Mouse (Mus musculus): ENCODE measurements around the gene Ube2q2.
"Not testable (repeated sequence)": the region's sequence is repeated elsewhere in the genome, so short reads cannot be mapped to it uniquely, and the experiment has no call there.

The Ube2q2 gene

DNA sequence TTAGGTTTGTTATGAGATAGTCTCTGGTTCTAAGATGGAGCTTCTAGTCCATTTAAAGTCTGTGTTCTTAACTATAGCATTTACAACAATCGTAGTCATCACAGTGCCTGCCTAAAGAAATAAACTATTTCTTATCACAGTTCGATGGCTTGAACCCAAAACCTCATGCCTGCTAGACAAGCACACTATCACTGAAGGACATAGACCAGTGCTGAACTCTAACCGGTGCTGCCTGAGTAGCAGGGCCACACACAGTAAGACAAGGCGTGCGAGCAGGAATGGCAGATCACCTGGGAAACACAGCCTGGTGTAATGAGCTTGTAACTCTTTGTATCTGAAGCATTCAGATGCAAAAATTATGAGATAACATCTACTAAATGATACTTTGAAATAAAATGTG, 92.2 kb downstream of the Ube2q2 start:
- DNase-seq (ENCODE audit: low spot score in 2 of 2), result no peak

DNA sequence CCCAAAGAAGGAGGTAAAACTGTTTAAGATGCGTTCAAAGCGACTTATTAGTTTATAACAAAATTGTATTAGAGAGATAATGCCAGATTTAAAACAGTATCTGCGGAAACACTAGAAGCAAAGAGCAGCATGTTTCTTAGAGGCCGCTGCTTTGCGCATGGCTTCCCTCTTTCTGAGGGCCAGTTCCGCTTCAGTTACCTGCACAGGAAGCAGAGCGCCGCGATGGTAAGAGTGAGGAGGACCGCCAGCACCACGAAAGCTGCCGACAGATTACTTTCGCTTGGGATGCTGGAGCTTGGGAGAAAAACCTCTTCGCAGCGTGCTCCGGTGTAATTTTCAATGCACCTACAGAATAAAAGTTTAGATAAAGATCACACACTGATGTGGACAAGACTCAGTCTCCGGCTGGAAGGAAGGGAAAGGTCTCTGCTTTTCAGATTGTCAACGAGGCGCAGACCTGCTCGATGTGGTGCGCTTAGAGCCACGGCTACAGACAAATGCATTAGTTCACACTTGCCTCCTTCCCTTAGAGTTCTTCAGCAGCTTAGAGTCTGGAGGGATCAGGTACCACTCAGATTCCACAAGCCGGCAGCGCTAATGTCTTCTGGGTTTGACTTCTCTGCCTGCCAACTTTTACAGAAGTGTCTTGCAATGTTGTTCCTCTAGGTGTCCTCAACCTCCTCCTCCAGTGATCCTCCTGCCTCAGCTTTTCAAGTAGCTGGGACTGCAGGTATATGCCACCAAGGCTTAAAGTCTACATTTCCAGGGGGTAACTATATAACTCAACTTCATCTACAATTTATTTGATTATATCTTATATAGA, 93.4 kb downstream of the Ube2q2 start:
- no peak for DNase-seq (ENCODE audit: low spot score in 2 of 2)

DNA sequence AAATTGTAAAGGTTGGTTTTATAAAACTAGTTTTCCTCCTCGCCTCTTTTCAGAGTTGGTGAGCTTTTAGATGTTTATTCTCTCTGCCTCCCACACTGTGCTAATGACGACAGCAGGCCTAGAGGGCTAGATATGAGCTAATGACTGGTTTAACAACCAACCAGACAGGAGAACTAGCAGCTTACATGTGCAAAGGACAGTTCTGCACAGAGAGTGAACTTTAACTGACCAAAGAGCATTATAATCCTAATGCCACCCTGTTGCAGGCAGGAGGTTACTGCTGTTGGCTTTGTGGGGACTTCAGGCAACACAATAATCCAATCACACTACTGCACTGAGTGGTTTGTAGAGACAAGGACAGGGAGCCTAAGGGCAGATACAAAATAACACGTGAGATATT, 94.6 kb downstream of the Ube2q2 start:
- DNase-seq (ENCODE audit: low spot score in 2 of 2), result no peak

DNA sequence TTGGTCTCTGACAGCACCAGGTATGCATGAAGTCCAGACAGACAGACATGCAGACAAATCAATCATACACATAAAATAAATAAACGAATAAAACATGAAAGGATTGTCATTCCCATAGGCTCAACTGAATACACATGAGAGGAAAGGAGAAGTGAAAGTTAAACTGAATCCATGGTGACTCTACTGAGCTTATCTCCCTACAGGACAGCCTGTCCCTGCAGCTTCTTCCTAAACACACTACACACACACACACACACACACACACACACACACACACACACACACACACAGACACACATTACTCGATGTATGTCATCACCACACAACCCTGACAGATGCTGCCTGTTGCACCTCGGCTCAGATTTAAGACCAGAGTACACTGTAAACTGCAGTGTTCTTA, 95.4 kb downstream of the Ube2q2 start:
- no peak for DNase-seq (ENCODE audit: low spot score in 2 of 2)

DNA sequence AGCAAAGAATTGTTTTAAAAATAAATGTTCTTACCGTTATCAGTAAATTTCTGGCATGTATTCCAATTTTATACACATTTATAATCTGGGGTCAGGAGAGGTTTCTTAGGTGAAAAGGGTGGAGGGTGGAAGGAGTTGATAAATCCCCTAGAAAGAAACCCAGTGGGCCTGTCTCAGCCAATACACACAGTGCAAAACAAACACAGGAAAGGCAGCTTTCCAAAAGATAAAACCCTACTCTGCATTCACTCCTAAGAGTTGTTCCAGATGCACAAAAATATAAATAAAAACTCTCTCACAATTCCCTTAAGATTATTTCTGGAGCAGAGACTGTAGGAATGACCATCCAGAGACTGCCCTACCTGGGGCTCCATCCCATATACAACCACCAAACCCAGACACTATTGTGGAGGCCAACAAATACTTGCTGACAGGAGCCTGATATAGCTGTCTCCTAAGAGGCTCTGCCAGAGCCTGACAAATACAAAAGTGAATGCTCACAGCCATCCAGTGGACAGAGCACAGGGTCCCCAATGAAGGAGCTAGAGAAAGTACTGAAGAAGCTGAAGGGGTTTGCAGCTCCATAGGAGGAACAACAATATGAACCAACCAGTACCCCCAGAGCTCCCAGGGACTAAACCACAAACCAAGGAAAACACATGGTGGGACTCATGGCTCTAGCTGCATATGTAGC, 96.5 kb downstream of the Ube2q2 start:
- not testable (repeated sequence) for DNase-seq (ENCODE audit: low spot score in 2 of 2)

DNA sequence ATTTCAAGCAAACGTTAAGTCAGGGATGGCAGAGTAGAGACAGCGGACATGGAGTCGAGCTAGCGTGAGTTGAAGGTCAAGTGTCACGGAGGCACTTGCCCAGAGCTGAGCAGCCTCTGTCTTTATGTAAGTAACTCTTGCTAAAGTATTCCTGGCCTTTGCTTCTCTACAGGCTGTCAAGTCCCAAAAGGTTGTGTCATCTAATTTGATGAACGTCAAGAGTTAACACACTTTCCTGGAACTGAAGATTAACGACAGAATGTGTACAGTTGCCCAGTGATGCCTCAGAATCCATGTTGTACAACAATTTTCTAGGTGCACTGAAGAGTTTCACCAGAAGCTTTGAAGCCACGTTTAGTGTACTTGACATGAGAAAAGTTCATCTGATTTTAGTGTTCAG, 97.8 kb downstream of the Ube2q2 start:
- DNase-seq (ENCODE audit: low spot score in 2 of 2), result no peak

DNA sequence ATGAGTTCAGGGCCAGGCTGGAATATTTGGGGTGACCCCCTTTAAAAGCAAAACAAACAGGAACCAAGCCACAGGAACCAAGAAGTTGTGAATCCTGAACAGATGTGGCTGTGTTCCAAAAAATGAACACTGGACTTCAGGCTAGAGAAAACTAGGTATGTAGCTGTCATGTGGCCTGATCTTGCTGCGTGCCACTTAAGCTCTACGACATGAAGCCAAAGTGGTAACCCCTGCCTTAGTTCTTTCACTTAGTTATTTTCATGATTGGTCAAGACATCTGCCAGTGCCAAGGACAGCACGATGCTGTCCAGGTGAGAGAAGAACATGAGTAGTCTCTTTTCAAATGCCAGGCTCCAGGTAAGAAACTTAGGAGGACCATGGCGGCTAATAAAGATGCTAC, 98.3 kb downstream of the Ube2q2 start:
- DNase-seq (ENCODE audit: low spot score in 2 of 2), result no peak

DNA sequence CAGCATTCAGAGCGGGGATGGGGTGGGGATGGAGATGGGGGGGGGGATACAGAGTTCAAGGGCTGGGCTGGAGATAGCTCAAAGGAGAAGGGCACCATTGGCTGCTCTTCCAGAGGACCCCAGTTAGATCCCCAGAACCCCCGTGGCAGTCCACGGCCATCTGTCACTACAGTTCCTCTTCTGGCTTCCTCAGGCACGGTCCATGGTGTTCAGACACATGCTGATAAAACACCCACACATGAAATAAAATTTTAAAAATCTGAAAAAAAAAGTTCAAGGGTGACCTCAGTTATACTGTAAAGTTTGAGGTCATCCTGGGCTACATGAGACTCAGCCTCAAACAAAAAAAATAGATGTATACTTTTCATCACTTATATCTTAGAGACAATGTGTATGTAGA, 99.8 kb downstream of the Ube2q2 start:
- DNase-seq (ENCODE audit: low spot score in 2 of 2), result no peak

DNA sequence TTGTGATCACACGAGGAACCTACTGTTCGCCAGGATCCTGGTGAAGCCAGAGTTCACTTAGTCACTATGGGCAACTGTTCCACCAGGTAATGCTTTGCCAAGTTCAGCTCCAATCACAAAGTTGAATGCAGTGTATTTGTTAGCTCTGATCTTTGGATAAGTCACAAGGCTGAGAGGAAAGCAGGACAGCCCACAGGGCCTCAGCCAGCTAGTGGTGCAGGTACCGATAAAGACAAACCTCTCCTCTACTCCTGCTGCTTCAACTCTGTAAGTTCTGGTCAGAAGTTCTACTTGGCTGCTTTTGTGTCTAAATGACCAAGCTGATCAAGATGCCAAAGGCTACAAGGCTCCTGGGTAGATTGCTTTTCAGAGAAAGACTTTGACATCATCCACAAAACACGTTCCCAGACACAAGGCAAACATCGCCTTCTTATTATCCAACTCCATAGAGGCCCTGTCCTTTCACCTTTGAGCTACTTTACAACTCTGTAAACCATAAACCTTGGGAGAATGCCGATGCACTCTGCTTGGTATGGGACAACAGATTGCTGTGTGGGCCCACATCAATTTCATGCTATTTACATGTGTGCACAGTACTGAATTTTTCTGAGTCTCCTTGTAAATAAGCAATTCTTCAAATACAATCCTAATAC, 102.1 kb downstream of the Ube2q2 start:
- DNase-seq (ENCODE audit: low spot score in 2 of 2), result no peak

DNA sequence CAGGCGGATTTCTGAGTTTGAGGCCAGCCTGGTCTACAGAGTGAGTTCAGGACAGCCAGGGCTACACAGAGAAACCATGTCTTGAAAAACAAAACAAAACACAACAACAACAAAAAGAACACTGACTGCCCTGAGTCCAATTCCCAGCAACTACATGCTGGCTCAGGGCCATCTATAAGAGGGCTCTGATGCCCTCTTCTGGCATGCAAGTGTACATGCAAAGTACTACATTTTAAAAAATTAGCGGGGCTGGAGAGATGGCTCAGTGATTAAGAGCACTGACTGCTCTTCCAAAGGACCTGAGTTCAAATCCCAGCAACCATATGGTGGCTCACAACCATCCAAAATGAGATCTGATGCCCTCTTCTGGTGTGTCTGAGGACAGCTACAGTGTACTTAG, 103.4 kb downstream of the Ube2q2 start:
- not testable (repeated sequence) for DNase-seq (ENCODE audit: low spot score in 2 of 2)

DNA sequence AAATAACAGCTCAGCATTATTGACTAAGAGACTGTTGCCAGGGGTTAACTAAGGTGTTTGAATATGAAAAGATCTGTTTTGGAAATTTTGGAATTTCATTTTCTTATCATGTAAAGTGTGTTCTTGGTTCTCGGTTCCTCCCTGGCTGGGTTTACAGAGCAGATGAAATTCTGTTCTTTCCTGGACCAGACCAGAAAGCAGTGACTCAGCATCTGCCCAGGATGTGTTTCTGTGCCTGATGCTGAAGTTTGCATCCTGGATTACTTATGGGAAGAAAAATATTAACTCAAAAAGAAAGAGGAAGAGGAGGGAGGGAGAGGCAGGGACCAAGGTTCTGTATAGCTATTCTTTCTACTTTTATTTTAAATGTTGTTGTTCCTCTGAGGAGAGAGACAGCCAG, 105.2 kb downstream of the Ube2q2 start:
- DNase-seq (ENCODE audit: low spot score in 2 of 2), result no peak

DNA sequence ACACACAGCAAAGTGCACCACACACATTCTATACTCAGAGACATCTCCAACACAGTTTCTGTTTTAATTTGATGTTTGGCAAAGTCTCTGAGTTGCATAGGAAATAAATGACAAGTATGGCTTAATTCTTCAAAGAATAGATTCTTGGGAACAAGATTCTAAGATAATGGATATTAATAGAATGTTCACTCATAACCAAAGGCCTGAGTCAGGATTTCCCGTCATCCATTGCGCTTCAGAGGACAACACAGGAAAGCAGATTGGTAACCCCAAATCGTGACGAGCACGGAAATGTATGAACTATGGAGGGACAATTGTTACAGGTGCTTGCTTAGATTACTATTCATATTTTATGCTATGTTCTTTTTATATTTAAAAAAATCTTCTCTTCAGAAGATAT, 106.4 kb downstream of the Ube2q2 start:
- no peak for DNase-seq (ENCODE audit: low spot score in 2 of 2)

DNA sequence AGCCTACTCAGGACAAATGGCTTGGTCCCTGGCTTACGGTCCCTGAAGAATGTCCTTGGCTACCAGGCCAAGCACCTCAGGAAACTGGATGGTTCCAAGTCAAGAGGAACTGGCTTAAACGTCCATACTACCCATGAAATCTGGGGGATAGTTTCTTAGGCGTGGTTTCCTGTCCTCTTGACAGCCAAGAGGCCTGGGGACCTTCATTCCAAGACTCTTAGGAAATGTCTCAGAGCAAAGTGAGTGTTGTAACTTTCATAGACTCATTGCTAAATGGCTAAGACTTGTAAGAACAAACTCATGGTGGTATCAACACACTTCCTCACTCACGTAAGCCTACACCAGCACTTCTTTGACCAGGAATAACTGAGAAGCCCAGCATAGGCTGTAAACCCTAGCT, 107.0 kb downstream of the Ube2q2 start:
- DNase-seq (ENCODE audit: low spot score in 2 of 2), result no peak

DNA sequence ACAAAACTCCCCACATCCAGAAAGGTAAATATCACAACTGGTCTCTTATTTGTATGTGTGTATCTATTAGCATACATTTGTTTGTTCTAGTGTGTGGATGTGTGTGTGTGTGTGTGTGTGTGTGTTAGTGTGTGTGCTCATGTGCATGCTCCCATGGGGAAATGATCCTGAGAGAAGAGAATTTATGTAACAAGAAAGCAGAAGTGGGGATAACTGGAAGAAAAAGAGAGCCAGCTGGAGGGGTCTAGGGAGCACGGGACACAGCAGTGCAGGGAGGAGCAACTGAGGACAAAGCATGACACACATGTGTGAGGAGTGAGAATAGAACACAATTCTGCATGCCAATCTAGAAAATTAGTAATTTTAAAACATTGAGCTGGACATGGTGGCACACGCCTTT, 108.5 kb downstream of the Ube2q2 start:
- no peak for DNase-seq (ENCODE audit: low spot score in 2 of 2)
